Mouse (Mus musculus) mesoderm, embryonic 11.5 days (tissue): ENCODE measurements around the gene Kctd6.
A peak's percentile ranks its signal among the peaks of the same experiment; 100 is the strongest.

Source experiments
- DNase-seq: peaks from one replicate; pipeline ENCODE4 v3.0.0-alpha.2; 2012; ENCODE audit warnings: low read depth, low spot score

The Kctd6 gene

DNA sequence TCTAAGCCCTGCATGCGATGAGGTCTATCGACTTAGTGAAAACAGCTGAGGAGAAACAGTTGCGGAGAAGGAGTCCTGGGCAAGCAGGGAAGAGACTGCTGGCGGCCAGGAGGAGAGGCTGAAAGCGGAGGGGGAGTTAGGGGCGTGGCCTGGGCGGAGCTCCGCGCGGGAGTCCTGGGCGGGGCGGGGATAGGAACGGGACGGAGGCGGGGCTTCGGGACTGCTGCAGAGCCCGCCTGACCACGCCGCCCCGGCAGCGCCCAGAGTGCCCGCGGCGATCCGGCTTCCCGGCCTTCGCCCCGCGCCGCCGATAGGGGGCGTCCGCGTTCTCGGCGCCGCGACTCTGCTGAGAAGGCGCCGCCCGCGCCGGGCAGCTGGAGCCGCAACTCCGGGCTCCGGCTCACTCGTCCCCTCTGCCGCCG, at the start of gene Kctd6:
Kctd6 (plus strand) TSS at position 338 of the 422 bp plus-strand sequence.
- DNase-seq: peak; percentile 97

DNA sequence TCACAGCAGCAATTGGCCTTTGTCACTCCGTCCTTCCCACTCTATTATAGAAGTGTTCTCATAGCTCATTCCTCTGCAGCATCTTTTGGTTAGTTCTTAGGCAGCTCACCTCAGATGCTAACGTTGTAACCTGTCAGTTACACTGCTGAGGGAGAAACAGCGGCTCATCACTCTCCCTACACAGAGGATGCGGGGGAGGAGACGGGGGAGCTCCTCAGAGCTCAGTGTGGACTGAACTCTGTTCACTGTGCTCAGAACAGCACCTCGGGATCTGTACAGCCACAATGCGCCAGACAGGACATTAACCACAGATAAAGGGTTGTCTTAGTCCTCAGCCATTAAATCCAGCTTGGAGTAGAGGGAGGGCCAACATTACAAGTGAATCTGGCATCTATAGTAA, 49.5 kb upstream of the Kctd6 start:
- DNase-seq: no peak

DNA sequence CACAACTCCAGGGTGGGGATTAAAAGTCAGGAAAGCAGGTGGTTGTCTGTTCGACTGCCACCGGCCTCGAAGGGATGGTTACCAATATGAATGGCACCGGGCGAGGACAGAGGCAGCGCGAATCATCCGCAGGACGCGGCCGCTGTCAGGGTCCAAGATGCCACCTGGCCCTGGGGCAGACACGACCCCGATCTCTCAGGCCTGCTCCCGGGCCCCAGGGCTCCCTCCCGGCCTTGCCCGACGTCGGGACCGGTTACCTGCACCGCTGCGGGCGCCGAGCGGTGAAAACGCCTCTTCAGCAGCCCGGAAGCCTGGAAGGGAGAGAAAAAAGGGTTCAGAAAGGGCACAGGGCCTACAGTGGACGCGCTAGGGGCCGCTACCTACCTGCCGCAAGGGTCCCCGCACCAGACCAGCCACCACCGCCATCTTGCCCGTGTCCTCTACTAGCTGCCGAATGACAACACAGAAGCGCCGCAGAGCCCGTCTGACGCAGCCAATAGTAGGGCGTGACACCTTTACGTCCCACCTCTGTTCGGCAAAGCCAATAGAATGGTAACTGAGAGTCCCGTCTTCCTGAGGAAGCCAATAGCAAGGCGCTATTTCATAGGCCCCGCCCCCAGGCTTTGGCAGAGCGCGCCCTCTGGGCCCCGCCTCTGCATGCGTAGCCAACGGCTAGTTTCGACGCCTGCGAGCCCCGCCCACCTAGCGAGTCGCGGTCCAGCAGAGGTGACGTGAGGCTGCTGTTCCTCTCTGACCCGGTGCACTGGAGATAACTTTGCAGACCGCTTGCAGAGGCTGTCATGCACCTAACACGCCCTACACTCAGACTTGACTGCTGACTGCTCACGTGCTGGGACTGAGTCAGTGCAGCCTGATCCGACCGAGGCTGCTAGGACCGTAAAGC, 41.2 kb upstream of the Kctd6 start, which contains the start of gene Pdhb:
Pdhb (minus strand) TSS at position 519 of the 904 bp plus-strand sequence.
- DNase-seq: peak; percentile 99

GRCm38 (mm10) chr14:8173542-8174250, 40.2 kb upstream of the Kctd6 start:
- DNase-seq: peak; percentile 17

DNA sequence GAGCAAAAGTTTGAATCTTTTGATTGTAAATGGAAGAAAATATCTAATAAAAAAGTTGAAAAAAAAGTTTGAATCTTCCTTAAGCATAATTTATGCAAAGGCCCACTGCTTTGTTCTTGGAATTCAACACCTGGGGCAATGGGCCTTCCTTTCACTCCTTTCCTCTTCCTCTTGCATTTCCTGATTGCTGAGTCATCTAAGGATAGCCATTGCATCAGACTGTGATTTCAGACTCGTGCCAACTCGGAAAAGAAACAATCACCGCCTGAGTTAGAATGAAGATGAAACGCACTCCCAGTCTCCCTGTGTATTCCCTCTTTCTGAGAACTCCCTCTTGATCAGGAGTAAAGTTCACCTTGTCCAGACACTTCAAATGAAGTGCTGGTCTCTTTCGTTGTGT, 39.3 kb upstream of the Kctd6 start:
- DNase-seq: no peak

DNA sequence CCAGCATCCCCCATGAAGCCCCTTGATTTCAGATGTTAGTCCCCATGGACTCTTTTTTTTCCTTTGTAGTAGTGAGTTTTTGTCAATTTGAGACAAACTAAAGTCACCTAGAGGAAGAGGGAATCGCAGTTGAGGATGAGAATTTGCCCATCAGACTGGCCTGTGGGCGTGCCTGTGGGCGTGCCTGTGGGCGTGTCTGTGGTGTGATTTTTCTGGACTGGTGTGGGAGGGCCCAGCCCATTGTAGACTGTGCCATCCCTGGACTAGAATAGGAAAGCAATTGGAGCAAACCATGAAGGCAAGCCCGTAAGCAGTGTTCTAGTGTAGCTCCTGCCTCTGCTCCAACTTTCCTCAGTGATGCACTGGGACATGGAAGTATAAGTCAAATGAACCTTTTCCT, 37.7 kb upstream of the Kctd6 start:
- no peak for DNase-seq

GRCm38 (mm10) chr14:8180371-8181035, 33.4 kb upstream of the Kctd6 start:
- DNase-seq: no peak

DNA sequence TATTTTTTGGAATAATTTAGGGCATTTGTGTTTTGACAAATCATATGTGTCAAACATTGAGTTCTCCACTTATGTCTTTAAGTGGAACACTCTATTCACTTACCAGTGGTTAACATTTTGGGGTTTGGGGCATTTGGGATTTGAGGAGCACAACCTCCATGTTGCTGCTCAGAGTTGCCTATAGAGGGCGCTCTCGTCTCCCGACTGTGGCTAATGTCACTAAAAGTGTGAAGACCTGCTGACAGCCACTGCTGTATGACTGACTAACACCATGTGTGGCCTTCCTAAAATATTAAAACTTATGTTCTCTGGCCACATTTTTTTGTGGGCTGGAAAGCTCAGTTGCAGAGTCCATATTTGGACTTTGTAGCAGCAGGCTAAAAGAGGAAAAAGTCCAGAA, 30.6 kb upstream of the Kctd6 start:
- no peak for DNase-seq

DNA sequence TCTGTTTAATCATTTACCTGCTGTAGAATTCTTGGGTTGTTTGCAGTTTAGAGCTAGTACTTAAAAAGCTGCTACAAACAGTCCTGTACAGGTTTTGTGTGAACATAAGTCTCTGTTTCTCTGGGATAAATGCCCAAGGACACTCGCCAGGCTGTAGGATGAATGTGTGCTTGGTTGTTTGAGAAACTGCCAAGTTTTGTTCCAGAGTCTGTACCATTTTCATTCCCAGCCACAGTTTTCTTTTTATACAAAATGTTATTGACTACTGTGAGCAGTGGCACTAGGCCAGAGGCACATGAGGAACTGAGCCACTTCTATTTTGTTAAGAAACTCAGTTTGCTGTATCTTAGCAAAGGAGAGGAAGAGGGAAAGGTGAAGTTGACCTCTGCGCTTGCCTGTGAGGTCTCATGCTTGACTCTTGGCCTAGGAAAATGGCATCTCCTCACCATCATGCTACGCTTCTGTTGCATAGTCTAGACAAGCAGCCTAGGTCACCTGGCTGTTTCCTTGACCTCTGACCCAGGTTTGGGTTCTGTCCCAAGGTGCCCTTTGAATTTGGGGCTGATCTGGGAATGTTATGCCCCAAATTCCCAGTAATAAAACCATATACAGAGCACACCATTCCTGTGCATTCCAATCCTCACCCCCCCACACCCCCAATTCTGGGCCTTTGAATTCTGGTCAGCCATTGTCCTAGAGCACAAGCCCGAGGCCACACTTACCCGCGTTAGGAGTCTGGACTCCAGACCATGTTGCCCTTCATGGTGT, 27.5 kb upstream of the Kctd6 start:
- no peak for DNase-seq

DNA sequence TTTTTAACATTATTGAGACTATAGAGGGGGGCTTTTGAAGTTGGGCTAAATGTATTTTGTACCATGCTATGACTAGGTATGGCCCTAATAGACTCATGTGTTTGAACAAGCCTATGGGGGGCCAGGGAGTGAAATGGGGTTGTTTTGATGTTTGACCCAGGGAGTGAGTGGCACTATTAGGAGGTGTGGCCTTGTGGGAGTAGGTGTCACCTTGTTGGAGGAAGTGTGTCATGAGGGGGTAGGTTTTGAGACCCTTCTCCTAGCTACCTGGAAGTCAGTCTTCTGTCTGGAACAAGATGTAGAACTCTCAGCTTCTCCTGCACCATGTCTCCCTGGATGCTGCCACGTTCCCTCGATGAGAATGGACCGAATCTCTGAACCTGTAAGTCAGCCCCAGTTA, 23.4 kb upstream of the Kctd6 start:
- DNase-seq: no peak

DNA sequence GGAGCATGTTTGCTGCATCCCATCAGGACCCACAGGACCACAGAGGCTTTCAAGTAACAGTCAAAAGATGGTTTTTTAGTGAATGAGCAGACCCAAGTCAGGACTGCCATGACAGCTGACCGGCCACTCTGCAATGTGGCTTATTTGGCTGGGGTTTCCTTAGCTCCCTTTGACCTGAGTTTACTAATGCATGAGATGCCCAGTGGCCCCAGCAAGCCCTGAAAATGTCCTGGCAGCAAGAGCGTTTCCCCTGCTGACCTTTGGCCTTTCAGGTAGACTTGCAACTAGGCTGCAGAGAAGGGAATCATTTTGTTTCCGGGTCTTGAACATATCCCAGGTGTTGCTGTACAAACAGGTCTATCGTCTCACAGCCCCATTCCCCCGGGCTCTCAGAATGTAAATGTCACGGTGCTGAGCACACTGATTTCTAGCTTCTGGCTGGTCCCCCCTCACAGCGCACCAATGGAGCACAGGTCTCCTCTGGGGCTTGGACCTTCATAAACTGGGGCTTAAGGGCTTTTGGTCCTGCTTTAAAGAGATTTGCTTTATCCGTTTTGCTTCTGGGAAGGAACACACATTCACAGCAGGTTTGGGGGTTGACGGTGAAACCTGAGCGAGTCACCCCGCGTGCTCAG, 22.5 kb upstream of the Kctd6 start:
- DNase-seq: no peak

DNA sequence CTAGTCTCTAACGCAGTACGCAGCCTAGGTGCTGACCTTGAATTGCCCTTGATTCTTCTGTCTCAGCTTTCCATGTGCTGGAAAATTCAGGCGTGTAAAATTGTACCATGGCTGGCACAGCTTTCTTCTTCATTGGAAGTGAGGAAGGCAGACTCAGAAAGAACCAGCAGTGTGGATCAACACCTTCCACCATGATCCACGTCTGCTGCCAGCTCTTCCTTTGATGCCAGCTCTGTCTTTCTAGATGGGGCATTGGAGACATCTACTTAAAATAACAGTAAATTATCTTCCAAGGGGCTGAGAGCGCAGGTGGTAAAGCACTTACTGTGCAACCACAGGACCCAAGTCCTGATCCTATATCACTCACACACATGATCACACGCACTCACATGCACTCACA, 21.2 kb upstream of the Kctd6 start:
- DNase-seq: no peak

DNA sequence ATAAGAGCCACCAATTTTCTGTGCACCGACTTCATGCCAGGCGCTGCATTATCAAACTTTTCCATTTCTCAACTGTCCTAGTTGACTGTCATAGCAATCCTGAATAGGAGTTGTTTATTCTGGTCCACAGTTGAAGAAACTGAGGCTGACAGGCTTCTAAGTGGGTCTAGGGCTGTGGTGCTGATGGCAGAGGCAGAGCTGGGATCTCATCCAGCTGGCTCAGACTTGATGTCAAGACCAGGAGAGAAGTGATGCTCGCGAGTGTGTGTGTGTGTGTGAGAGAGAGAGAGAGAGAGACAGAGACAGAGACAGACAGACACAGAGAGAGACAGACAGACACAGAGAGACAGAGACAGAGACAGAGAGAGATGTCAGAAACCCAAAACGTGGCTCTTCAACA, 13.2 kb upstream of the Kctd6 start:
- DNase-seq: no peak

DNA sequence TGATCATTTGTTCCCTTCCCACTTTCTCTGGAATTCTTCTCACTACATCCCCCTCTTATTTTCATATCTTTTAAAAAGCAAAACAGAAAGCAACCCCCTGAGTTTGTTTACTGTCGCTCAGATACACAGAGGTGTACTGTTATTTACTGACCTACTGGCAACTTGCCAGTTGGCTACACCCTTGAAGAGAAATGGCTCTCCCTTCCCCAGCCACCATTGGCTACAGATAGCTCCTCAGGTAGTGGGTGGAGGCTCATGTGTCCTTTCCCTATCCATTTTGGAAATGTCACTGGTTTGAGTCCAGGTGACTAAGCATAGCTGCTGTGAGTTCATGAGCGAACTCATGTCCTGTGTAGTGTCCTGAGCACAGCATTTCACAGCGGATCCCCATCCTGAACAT, 12.2 kb upstream of the Kctd6 start:
- no peak for DNase-seq

- no peak for DNase-seq
These were observed 7.6 kb upstream of the Kctd6 start for GRCm38 (mm10) chr14:8206179-8206910.

GRCm38 (mm10) chr14:8207105-8207504, 6.8 kb upstream of the Kctd6 start:
- DNase-seq: peak; percentile 71

DNA sequence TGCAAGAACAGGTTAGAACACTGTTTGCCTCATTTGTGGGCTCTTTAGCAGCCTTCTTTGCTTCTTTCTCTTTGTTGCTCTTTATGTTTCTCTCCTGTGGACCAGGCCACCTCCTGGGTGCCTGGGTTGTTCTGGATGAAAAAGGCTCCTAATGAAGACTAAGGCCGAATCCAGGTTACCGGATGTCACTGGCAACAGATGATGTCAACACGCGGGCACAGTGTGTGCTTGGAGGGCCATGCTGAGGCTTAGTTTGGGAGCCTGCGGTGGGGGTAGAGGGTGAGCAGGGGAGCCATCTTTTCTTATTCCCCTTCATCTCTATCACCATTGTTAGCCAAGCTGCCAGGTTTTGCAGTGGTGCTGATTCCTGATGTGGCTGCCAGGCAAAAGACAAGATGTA, 6.4 kb upstream of the Kctd6 start:
- DNase-seq: no peak

DNA sequence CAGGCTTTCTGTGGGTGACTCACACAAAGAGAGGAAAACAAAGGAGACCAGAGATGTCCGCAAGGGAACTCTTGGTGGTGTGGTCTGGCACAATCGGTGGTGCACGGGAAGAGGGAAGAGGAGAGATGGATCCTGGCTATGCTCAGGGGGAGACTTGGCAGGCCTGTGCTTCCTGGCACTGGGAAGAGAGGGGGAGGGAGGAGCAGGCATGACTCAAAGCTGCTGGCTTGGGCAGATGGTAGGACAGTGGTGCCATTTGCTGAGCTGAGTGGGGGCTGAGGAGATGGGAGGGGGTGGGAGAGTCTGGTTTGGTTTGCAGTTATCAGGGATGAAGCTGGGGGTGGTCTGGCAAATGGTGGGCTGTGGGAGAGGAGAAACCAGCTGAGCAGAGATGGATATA, 5.1 kb upstream of the Kctd6 start:
- no peak for DNase-seq

DNA sequence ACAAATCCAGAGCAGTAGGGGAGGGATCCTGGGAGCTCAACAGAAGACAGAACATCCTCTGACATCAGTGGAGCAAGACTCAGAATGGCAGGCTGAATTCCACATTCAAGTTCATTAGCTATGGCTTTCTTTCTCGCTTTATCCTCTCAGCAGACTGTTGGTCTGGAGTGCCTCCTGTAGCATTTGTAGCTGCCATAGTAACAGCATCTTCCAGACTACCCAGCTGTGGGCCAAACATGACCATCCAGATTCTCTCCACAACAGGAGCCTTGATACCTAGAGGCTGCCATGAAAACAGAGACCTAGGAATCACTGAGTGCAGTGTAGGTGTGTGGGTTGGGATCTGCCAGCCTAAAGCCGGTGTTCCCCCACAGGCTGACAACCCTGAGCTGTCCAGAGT, 4.0 kb upstream of the Kctd6 start:
- no peak for DNase-seq

- no peak for DNase-seq
These were observed 944 bp upstream of the Kctd6 start for GRCm38 (mm10) chr14:8212996-8213395.
